Mouse (Mus musculus): ENCODE results near the gene Myo1e. TPM values are rescaled to one million over a fixed set of nuclear protein-coding genes. Genes with fewer than 3 reads are reported as not detected.

The Myo1e gene
- 209 to 241 TPM (median 213 TPM) in 4 replicates for total RNA-seq (2023; ENCODE audit: inconsistent age)

GRCm38 (mm10) chr9:70207151-70207831 is at the start of gene Myo1e:
Gene Myo1e (plus strand): TSS chr9:70207350.

GRCm38 (mm10) chr9:70421257-70422056 is 214.3 kb downstream of the Myo1e start, which contains the start of gene Ccnb2:
Gene Ccnb2 (minus strand): TSS chr9:70421547.

Other genes with a start within 250 kb of the Myo1e start
- 61.7 to 79.0 TPM (median 71.8 TPM) in 4 replicates for gene Bnip2, start 217.9 kb upstream of the Myo1e start, total RNA-seq (2023; ENCODE audit: inconsistent age)
- gene Gtf2a2, start 194.8 kb upstream of the Myo1e start, total RNA-seq (2023; ENCODE audit: inconsistent age): 116 to 136 TPM (median 129 TPM) in 4 replicates
- gene Gcnt3, start 169.3 kb upstream of the Myo1e start, total RNA-seq (2023; ENCODE audit: inconsistent age): 0.10 TPM in 1 of 4 replicates, not detected in the others
- 0.12 to 0.16 TPM in 2 of 4 replicates, not detected in the others for gene Fam81a, start 64.8 kb upstream of the Myo1e start, total RNA-seq (2023; ENCODE audit: inconsistent age)
- 2.8 to 4.0 TPM (median 3.2 TPM) in 4 replicates for gene Ccnb2, start 214.2 kb downstream of the Myo1e start, total RNA-seq (2023; ENCODE audit: inconsistent age)

Measured in B cell, adult (primary cell).